Mouse (Mus musculus) olfactory bulb, adult 2 months (tissue): ENCODE data around the gene Pdzd2.

Source experiments
- CTCF ChIP-seq: fragments of 200-500 bp; IDR thresholded peaks from 2 replicates; pipeline ENCODE4 v1.5.1; 2012; ENCODE audit warnings: low read depth, mild to moderate bottlenecking, low read length, moderate library complexity; ENCODE audit not compliant: insufficient read depth
- POLR2A ChIP-seq: fragments of 200-500 bp; IDR thresholded peaks from 2 replicates; pipeline ENCODE4 v1.6.1; 2012; ENCODE audit warnings: mild to moderate bottlenecking, low read depth, low read length, moderate library complexity; ENCODE audit not compliant: insufficient read depth

DNA sequence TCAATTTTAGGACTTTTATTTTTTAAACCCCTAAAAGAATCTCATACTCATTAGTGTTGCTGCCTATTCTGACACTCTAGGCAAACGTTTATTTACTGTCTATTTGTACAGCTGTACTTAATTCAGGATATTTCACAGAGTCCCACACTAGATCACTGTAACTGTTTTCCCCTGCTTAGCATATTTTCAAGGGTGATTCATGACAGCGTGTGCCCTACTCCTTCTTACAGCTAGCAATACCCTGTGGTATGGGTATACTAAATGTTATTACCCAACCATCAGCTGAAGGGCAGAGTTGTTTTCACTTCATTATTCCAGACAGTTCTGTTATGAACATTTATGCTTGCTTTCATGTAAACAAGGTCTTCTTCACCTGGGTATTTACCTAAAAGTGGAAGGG lies 423.7 kb downstream of the Pdzd2 start:
- no peak for TF ChIP-seq CTCF
- no peak for TF ChIP-seq POLR2A
